Mouse (Mus musculus) C3H10T1/2 (cell line): ENCODE results near the gene Obp1a. TPM values are rescaled to one million over a fixed set of nuclear protein-coding genes. Genes with fewer than 3 reads are reported as not detected.

ENCODE experiments used
- polyA plus RNA-seq, 2 experiments: library from polyadenylated mRNA; unstranded; fragments of >200 nt; fragmentation: generic; extraction: Trizol; gene quantifications; one replicate each; pipeline ENCODE4 v1.2.1; 2012; ENCODE audit warnings: missing spikeins in 2 of 2

Gene Obp1a
- not detected for polyA plus RNA-seq

DNA sequence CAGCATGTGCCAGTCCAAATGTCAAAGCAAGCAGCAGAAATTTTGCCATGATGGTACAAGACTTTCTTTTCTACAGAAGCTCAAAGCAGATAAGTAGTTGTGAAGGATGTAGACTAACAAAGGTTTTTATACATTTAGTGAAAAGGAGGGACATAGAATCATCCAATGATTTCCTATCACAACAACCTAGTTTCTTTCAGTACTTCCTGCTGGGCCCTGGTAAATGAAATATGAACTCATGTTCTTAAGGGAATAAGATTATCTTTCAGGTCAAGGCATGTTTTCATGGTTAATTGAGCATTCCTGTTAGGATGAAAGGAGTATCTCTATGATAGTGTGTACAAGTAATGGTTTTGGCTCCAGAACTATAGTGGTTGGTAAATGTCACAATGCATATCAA, at the start of gene Obp1a:
Obp1a (minus strand) TSS at position 101 of the 400 bp plus-strand sequence.

GRCm38 (mm10) chrX:78125167-78125566, 34.0 kb upstream of the Obp1a start, which contains the start of gene Gm5938:
Gm5938 (plus strand) TSS chrX:78125467.

Other genes with a start within 250 kb of the Obp1a start
- gene Pbsn, start 237.8 kb downstream of the Obp1a start, polyA plus RNA-seq: not detected
- gene Gm14744, start 226.6 kb downstream of the Obp1a start, polyA plus RNA-seq: not detected
- gene 5430402E10Rik, start 166.3 kb downstream of the Obp1a start, polyA plus RNA-seq: not detected
- not detected for gene Gm5938, start 34.1 kb upstream of the Obp1a start, polyA plus RNA-seq
- not detected for gene Obp1b, start 95.4 kb upstream of the Obp1a start, polyA plus RNA-seq
- gene Gm14743, start 154.5 kb upstream of the Obp1a start, polyA plus RNA-seq: not detected